Mouse (Mus musculus) liver (tissue): ENCODE measurements at regions not wholly inside any gene's neighbourhood (a gene's known extent, or its start where the extent isn't known, plus 50 kb on each side); places are given as distances from the start of the nearest gene placed in this dataset.
"Not testable (repeated sequence)": the region's sequence is repeated elsewhere in the genome, so short reads cannot be mapped to it uniquely, and the experiment has no call there.

Experiments
- DNase-seq: peaks from one replicate; pipeline ENCODE4 v3.0.0-alpha.2; 2020; ENCODE audit warnings: mixed read lengths

DNA sequence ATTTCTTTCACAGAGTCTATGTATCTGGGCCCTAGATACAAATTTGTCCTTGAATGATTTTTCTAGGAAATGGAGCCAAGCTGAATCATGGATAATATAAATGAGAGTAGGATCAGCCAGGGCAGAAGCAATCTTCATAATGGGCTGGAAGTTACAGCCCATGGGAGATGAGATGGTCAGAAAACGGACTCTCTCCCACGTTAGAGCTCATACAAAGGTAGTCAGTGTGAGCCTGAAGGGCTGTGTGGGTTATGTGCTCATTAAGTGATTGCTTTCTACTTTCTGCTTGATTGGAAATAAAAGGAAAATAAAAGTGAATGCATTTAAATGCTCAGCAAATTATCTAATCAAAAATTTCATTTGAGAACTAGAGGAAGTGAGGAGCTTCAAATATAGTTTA is 2017.1 kb upstream of the Pcdh20 start:
- no peak for DNase-seq

DNA sequence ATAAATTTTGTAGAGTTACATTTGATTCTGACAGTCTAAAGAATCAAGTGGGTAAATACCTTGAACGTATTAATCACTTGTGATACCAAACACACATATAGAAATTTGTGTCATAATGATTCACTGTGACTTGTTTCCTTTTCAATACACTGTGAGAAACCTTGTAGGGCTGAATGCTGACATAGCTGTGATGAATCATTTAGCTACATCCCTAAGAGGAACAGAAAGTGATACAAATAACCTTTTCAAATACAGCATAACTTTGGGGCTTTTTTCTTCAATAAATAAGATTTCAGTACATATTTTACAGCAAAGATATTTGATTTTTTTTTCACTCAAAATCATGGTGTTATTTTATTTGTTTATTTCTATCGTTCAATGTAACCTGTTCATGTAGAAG is 1976.8 kb upstream of the Pcdh20 start:
- DNase-seq = no peak

DNA sequence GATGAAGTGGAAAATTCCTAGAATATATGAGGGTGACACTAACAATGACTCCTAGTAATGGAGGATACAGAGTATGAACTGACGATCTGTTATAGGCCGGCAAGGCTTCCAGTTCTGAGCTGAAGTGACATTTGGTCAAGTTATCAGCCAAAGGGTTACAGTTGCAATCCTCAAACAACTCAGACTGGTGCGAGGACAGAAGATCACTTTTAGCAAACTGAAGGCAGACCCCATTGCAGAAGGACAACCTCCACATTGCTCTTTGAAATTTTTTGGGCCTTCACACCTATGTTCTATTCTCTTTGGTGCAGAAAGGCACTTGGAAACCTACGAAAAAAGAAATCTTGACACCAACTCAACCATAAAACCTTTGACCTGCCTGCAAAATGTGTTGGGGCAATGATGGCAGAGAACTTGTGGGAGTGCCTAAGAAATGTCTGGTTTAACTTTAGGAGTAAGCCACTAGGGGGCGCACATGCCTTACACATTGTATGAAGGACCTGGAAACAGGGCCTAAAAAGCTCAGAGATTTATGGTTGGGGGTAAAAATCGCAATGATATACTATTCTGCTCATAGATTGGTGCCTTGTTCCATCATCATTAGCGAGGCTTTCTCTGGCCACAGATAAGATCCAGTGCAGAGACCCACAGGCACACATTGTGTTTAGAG is 1961.8 kb upstream of the Pcdh20 start:
- DNase-seq = peak; percentile 31

DNA sequence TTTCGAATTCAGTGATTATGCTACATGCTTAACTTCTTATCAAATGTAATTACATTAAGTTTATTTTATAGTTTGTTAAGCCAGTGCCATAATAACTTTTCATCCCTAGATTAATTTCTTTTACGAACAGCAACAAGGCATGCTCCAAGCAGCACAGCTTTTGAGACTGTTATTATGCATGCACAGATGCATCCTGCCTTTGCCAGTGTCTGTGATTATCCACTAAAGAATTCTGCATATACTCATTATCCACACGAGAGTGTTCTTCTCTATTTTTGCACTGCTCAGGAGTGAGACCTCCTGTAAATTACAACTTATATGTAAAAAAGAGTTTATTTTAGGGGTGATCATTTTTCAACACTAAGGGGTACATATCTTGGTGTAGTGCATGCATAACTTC is 1941.5 kb upstream of the Pcdh20 start:
- DNase-seq = no peak

DNA sequence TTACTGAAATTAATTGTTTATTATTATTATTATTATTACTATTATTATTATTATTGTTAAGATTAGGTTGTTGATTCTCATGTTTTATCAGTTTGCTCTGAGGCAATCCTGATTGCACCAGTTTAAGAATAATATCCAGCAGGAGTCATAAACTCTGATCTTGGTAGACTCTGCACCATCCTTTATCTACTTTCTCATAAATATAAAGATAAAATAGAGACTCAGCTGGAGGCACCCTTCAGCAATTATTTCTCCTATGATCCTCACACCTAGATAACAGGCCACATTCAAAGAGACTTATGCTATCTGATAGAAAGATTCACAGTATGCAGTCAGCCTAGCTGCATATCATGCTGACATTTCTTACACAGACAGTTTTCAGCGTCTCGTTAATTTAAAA is 1935.2 kb upstream of the Pcdh20 start:
- DNase-seq = no peak

DNA sequence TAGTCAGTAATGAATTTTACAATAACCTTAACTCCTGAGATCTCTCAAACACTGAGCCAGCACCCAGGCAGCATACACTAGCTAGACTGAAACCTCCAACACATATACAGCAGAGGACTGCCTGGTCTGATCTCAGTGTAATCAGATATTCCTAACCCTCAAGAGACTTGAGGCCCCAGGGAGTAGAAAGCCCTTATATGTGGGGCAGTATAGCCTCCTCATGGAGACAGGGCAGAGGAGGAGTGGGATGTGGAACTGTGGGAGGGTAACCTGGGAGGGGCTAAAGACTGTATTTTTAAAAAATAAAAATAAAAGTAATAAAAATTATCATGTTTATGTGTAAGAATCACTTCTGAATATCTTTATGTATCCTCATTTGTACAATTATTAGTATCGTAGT is 1934.3 kb upstream of the Pcdh20 start:
- no peak for DNase-seq

DNA sequence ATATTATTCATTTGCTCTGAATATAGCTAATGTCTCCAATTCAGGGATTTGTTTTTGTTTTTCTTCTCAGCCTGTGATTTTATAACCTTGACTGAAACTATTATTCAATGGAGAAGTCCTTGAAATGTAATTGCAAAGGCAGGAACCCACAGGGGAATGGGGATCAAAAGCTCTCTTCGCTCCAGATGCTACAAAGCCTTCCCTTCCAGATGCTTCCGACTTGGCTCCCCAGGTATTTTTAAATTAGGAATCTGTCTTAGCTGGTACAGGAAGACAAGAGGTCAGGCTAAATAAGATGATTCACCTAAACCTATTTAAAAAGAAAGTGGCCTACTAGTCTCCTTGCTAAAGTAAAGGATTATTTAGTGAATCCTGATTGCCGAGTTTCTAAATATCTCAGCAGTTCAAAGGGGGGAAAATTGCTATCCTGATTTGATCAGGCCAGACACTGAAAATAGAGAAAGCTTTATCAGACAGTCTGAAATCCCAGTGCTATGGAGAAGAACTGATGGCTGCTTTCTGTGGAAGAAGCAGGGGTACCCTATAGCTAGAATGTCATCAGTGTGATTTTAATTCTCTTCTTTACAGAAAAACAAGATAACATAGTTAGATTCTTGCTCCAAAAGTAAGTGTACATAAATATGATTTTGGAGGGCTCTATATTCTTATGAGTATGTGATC is 1896.2 kb upstream of the Pcdh20 start:
- DNase-seq = no peak

DNA sequence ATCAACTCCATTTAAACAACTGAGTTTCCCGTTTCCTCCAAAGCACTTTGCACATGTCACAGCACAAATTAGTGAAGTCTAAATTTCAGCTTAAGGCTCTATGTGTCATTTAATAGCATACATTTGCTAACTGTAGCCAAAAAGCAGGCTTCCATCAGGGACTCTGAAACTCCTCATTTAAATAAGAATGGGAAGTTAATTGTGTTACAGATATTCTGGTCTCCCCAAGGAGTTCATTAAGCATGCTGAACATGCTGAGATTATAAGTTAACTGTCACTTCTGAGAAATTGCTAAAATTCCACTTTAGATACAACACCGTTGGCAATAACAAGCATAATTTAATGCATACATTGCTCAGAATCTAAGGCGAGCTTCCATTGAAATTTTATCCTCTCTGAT is 1863.3 kb upstream of the Pcdh20 start:
- DNase-seq = no peak

DNA sequence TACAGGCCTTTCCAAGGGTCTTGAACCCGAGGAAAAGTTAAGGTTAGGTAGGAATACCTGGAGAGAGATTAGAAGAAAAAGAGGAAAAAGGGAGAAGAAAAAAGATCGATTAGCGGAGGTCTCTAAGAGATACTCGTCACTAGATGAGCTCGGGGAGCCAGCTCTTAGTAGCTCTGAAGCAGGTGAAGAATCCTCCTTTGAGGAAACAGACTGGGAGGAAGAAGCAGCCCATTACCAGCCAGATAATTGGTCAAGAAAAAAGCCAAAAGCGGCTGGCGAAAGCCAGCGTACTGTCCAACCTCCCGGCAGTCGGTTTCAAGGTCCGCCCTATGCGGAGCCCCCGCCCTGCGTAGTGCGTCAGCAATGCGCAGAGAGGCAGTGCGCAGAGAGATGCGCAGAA is 1824.3 kb upstream of the Pcdh20 start:
- not testable (repeated sequence) for DNase-seq

DNA sequence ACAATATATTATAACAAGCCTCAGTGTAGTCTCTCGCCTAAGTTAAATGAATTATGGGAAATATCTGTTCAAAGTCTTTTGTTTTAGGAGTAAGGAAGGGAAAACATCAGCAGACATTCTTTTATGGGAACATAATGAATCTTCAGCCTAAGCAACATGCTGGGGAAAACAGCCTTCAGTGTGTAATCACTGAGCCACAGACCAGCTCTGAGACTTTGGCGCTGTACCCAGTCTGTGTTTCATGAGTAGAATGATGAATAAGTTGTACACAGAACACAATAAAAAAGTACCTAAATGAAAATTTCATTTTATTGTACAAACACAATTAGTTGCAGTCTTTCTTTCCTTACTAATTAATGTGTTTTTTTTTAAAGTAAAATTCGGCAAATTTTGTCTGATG is 1774.8 kb upstream of the Pcdh20 start:
- no peak for DNase-seq

DNA sequence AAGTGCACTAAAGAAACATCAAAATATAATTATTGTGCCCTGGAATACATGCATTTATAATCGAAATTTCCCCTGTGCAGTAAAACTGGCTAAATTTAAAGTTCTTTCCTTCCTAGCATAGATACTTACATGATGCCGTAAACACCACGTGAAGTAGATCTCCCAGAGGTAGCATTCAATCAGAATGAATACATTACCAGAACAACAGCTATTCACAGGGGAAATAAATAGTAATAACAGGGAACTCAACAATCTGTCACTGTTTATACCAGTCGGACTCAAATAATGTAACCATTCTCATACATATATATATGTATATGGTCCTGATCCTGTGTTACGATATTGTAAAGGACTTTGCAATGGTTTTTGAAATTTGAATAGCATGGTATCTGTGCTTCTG is 1761.5 kb upstream of the Pcdh20 start:
- DNase-seq = no peak

DNA sequence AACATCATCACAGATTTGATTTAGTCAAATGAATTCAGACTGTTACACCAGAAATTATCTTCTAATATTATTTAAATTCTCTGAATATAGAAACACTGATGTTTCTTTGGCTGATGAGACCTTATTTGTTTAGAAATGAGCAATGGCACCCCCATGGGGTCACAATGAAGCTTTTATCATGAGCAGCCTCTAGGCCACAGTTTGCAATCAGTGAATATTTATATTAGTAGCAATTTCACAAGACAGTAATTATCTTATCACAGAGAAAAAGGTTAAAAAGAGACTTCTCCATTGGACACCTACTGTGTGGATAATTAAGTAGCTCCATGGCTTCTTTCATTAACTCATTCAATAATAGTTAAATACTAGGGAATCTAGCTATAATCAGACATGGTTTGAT is 1729.1 kb upstream of the Pcdh20 start:
- no peak for DNase-seq

DNA sequence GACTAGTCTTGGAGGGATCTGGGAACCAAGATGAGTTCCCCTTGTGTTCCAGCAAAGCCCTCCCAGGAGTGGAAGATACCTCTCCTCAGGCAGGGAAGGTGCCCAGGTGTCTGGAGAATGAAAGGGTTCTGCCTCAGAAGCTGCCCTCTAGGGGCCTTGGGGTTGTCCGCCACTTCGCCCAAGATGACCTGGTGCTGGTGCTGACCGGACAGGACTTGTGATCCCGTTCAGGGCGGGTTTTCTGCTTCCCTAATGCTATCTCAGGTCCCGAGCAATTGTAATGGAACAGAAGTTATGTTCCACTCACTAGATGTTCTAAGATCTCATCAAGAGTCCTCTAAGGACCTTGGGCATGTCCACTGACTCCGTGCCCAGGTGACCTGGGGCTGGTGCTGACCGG is 1726.6 kb upstream of the Pcdh20 start:
- no peak for DNase-seq

DNA sequence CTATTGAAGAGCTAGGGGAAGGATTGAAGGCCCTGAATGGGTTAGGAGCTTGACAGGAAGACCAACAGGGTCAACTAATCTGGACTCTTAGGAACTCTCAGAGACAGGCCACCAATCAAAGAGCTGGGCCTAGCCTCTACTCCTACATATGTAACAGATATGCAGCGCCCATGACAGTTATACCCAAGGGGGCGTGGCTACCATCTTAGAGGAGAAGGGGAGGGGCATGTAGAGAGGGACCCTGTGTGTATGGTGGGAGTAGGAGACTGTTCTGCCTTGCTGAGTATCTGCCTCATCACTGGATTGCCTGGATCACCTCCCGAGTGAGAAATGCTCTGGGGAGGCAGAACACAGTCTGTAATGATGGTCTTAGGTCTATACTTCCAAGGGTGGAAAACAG is 1701.5 kb upstream of the Pcdh20 start:
- no peak for DNase-seq
